Mouse (Mus musculus): ENCODE measurements around the gene Usp2. TPM values are rescaled to one million over a fixed set of nuclear protein-coding genes. Genes with fewer than 3 reads are reported as not detected.

The Usp2 gene
- polyA plus RNA-seq, 1 experiment: 1.3 TPM

DNA sequence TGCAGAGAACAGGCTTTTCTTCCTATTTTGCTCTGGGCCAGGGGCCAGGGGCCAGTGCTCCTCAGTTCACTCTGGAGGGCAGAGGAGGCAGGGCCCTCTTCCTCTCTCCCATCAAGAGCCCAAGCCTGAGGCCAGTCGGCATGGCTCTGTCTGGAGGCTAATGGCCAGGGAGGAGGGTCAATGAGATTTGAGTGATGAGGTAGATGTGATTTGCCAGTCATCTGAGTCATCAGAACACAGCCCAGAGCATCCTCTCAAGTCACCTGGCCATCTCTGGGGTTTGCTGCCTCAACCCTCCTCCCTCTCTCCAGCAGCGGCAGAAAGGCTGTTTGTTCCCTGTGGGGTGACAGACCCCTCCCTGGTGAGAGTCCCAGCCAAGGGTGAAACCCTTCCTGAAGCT lies 66.5 kb downstream of the Usp2 start:
- no peak for TF ChIP-seq GATA1 (IDR thresholded peaks at IDR 0.05; ENCODE audit: low read length)

DNA sequence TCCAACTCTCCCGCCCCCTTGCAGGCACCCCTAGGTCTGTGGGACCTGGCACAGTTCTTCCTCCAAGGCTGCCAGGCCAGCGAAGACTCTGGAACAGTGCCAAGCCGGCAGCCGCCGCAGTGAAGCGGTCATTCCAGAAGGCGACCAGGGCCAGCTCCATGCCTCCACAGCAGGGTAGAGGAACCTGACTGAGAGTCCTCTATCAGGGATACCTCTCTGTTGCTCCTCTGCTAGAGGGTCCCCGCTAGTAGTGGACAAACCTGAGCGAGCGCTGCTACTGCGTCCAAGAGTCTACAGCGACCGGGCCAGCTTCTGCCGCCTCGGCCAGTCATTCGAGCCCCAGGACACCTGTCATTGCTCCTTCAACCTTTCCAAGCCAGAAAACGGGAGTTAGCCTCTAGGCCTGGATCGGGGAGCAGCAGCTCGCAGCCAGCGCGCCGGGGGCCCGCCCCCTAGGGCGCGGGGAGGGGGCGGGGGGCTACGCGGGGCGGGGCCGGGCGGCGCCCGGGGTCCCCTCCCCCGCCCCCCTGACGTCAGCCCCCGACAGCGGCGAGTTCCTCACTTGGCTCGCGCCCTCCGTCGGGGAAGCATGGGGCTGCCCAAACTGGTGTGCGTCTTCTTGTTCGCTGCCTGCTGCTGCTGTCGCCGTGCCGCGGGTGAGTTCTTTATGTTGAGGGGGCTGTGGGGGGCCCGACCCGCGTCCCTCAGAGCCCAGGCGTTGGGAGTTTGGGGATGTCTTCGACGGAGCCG lies 67.5 kb downstream of the Usp2 start, which contains the start of gene Mcam:
Gene Mcam, plus strand, starts transcription at position 369 of the 750 bp plus-strand sequence.
- TF ChIP-seq GATA1 (IDR thresholded peaks at IDR 0.05; ENCODE audit: low read length): no peak

DNA sequence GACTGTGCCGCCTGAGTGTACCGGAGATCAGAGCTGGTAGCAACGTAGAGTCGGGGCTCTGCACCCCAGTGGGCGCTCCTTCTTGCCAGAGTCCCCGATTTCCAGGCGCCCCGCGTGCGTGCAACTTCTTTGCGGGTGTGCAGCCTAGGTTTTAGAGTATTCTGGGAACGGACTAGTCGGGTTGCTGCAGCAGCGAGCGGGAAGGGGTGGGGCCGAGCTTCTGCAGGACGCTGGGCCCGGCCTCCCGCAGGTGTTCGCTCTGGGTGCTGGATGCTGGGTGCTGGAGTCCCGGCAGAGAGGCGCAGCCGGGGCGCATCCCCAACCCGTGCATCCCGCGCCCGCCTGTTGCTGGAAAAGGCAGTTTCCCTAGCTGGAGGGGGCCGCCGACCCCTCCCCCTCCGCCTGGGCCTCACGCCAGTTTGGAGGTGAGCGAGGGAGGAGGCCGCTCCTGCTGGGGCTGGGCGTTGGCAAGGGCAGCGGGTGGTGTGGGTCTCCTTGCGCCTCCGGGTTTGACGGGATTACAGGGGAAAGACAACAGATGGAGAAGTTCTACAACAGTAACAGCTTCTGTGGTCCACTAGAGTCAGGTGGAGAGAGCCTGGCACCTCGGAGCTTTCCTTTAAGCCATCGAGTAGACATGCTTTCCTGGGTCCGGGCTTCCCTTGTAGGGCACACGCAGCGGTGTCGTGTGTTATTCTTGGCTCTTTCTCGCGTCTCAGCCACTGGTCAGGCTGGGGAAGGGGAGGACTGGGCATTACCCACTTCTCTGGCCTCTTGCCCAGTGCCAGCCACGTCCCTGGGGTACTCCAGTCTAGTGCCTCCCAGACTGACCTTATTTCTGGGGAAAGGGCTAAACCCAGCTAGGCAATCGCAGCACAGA lies 68.3 kb downstream of the Usp2 start:
- no peak for TF ChIP-seq GATA1 (IDR thresholded peaks at IDR 0.05; ENCODE audit: low read length)

DNA sequence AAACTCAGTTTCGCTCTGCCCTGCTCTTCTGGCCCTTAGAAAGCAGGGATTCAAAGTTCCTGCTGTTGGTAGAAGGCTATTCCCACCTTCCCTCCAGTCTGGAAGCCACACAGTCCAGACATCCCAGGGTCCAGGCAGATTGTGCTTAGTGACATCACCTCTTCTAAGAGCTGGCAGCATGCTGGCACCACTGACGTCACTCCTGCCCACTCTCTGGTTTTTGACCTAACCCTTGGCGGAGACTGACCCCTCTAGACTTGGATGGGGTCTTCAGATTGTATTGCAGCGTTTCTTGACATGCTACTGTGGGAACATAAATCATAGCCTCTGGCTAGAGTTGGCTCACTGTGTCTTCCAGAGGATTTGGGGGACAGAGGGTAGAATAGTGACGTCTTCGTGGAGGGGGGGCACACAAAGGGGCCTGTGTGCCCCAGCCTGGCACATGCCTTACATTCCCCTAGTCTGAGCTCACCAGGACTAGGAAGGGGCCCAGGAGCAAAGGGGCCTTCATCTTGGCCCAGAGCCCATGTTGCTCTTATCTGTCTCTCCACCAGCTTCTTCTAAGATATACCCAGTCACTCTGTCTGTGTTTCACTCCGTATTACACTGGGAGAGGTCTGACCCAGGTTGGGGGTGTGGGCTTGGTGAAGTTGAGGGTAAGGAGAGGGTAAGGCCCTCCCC lies 69.0 kb downstream of the Usp2 start:
- no peak for TF ChIP-seq GATA1 (IDR thresholded peaks at IDR 0.05; ENCODE audit: low read length)

DNA sequence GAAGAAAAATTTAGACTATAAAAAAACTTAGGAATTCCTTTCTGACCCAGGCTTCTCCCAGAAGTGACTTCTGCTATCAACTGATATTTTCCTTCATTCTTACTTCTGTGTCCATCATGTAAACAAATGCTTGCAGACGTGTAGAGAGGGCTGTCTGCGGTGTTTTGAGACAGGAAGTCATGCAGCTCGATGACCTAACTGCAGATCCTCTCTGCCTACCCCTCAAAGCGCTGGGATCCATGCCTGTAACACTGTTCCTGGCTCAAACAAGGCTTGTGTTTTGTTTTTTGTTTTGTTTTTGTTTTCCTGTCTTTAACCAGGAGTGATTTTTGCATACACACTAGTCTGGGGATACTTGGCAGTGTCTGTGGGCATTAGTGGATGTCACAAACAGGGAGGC lies 71.0 kb downstream of the Usp2 start:
- TF ChIP-seq GATA1 (IDR thresholded peaks at IDR 0.05; ENCODE audit: low read length): no peak

DNA sequence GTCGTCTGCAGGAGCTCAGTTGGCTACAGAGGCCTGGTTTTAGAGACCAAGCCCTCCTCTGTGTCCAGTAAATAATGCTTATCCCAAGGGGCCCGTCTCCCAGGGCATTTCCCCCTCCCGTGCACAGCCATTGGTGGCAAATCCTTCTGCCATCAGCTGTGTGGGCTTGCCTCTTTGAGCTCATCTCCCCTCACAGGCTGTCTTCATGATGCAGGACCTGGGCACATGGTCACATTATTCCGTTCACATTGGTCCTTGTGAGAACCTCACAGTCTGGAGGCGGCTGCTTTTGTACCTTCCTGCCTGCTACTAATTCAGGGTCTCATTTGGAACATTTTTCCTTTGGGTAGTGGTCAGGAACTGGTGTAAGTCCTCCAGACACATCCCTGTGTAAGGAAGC lies 75.1 kb downstream of the Usp2 start:
- no peak for TF ChIP-seq GATA1 (IDR thresholded peaks at IDR 0.05; ENCODE audit: low read length)

DNA sequence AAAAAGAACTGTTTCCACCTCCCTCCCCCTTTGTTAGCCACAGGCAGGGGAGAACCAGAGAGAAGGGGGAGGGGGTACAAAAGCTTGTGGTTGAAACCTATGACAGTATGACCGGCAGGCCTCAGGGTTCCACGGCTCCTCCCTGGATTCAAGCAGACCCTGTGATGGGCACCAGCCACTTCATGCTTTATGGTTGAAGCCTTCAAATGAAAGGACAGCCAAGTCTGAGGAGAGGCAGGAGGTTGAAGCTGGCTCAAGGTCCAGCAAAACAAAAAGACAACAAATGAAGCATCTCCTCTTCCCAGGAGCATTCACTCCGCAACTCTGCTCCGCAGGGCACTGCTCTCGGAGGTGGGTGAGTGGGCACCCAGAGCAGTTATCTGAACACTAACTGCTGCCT lies 76.6 kb downstream of the Usp2 start:
- TF ChIP-seq GATA1 (IDR thresholded peaks at IDR 0.05; ENCODE audit: low read length): no peak

DNA sequence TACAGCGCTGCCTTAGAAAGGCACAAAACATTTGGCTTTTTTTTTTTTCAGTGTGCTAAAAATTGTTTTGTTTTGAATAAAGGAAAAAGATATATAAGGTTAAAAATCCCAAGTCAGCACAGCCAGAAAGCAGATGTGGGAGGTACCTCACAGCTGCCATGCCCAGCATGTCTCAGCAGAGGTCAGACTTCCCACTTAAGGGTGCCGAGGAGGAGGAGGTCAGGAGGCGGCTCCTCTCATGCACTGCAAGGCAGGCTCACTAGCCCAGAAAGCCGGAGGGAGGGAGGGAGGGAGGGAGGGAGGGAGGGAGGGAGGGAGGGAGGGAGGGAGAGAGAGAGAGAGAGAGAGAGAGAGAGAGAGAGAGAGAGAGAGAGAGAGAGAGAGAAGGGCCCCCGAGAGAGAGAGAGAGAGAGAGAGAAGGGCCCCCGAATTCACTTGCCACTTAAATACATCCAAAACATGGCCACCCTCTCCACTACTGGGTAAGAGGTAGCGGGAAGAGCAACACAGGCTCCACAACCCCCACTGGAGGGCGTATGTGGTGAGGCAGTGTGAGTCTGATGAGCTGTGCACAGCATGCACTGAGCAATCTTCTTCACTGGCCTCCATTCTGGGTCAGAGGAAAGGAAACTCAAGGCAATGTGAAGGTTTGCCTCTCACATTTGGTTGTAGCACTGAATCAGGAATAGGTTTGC lies 77.3 kb downstream of the Usp2 start:
- no peak for TF ChIP-seq GATA1 (IDR thresholded peaks at IDR 0.05; ENCODE audit: low read length)

DNA sequence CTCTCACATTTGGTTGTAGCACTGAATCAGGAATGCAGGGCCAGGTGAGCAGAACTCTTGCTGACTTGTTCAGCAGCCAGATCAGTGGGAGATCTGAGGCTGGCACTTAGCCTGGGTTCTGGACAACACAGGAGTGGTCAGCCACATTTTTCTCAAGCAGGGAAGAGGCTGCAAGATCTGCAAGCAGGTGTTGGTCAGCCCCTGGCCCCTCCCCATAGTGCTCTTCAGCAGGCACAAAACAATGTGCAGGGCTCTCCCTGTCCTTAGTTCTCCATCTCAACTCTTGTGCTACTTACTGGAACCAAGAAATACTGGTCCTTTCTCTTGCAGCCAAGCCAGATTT lies 77.9 kb downstream of the Usp2 start:
- no peak for TF ChIP-seq GATA1 (IDR thresholded peaks at IDR 0.05; ENCODE audit: low read length)

Other genes starting within 250 kb of the Usp2 start
- not detected in 2 replicates for gene Thy1, start 23.6 kb upstream of the Usp2 start, polyA plus RNA-seq (2012)
- gene Mfrp, start 34.7 kb downstream of the Usp2 start, polyA plus RNA-seq (2012): not detected in 2 replicates
- gene C1qtnf5, start 40.2 kb downstream of the Usp2 start, polyA plus RNA-seq (2012): not detected in 2 replicates
- not detected in 2 replicates for gene Gm49380, start 46.5 kb downstream of the Usp2 start, polyA plus RNA-seq (2012)
- 36.9 and 44.7 TPM in 2 replicates for gene Rnf26, start 46.5 kb downstream of the Usp2 start, polyA plus RNA-seq (2012)
- not detected in 2 replicates for gene Mcam, start 67.4 kb downstream of the Usp2 start, polyA plus RNA-seq (2012)
- 15.4 and 18.5 TPM in 2 replicates for gene Cbl, start 167.0 kb downstream of the Usp2 start, polyA plus RNA-seq (2012)
- not detected in 2 replicates for gene Ccdc153, start 173.7 kb downstream of the Usp2 start, polyA plus RNA-seq (2012)
- not detected in 2 replicates for gene Pdzd3, start 184.4 kb downstream of the Usp2 start, polyA plus RNA-seq (2012)
- gene Nlrx1, start 201.6 kb downstream of the Usp2 start, polyA plus RNA-seq (2012): 0.02 TPM in 1 of 2 replicates, not detected in the other
- 15.6 and 18.4 TPM in 2 replicates for gene Abcg4, start 221.6 kb downstream of the Usp2 start, polyA plus RNA-seq (2012)
- 3.5 and 8.9 TPM in 2 replicates for gene Hinfp, start 238.7 kb downstream of the Usp2 start, polyA plus RNA-seq (2012)